Mouse (Mus musculus): ENCODE results near the gene Qrich1. TPM values are rescaled to one million over a fixed set of nuclear protein-coding genes. Genes with fewer than 3 reads are reported as not detected.
A peak's percentile ranks its signal among the peaks of the same experiment; 100 is the strongest.

The Qrich1 gene
- total RNA-seq (2021) = 10 to 100 TPM; 41.2 to 50.5 TPM
- long read RNA-seq, experiment 1, partial matches to known transcripts = 7 of 15 reads
- long read RNA-seq, experiment 1, other reads (novel, unspliced or antisense) = 7 of 15 reads
- long read RNA-seq, experiment 2, partial matches to known transcripts = 2 of 13 reads
- long read RNA-seq, experiment 2, other reads (novel, unspliced or antisense) = 9 of 13 reads

- peak; percentile 96 for DNase-seq
Measured at GRCm38 (mm10) chr9:108516380-108517251, at the start of gene Qrich1. Gene Qrich1 (plus strand): TSS chr9:108516806.

GRCm38 (mm10) chr9:108469430-108469829, 47.2 kb upstream of the Qrich1 start:
- no peak for DNase-seq

GRCm38 (mm10) chr9:108469845-108470244, 46.8 kb upstream of the Qrich1 start:
- no peak for DNase-seq

- DNase-seq = no peak
Measured at GRCm38 (mm10) chr9:108474528-108474927, 42.1 kb upstream of the Qrich1 start.

- peak; percentile 85 for DNase-seq
Measured at GRCm38 (mm10) chr9:108478638-108479156, 37.9 kb upstream of the Qrich1 start.

- DNase-seq = no peak
Measured at GRCm38 (mm10) chr9:108479241-108479640, 37.4 kb upstream of the Qrich1 start.

GRCm38 (mm10) chr9:108479721-108480351, 36.8 kb upstream of the Qrich1 start, which contains the start of gene Lamb2:
Gene Lamb2 (plus strand): TSS chr9:108479736.
- no peak for DNase-seq

GRCm38 (mm10) chr9:108480813-108481519, 35.6 kb upstream of the Qrich1 start:
- DNase-seq = no peak

- DNase-seq = no peak
Measured at GRCm38 (mm10) chr9:108481520-108482210, 34.9 kb upstream of the Qrich1 start.

- no peak for DNase-seq
Measured at GRCm38 (mm10) chr9:108483051-108483790, 33.4 kb upstream of the Qrich1 start.

- no peak for DNase-seq
Measured at GRCm38 (mm10) chr9:108484021-108484420, 32.6 kb upstream of the Qrich1 start.

GRCm38 (mm10) chr9:108485301-108485875, 31.2 kb upstream of the Qrich1 start:
- no peak for DNase-seq

GRCm38 (mm10) chr9:108486973-108487530, 29.6 kb upstream of the Qrich1 start:
- no peak for DNase-seq

- DNase-seq = no peak
Measured at GRCm38 (mm10) chr9:108488403-108488802, 28.2 kb upstream of the Qrich1 start.

- DNase-seq = no peak
Measured at GRCm38 (mm10) chr9:108489215-108489614, 27.4 kb upstream of the Qrich1 start.

GRCm38 (mm10) chr9:108489702-108490558, 26.7 kb upstream of the Qrich1 start:
- DNase-seq = peak; percentile 57

GRCm38 (mm10) chr9:108490559-108491285, 25.9 kb upstream of the Qrich1 start, which contains the start of gene Usp19:
Gene Usp19 (plus strand): TSS chr9:108490602.
- peak; percentile 96 for DNase-seq

- DNase-seq = no peak
Measured at GRCm38 (mm10) chr9:108491286-108491580, 25.4 kb upstream of the Qrich1 start.
